Mouse (Mus musculus): ENCODE data around the gene Gm20696.

The Gm20696 gene

DNA sequence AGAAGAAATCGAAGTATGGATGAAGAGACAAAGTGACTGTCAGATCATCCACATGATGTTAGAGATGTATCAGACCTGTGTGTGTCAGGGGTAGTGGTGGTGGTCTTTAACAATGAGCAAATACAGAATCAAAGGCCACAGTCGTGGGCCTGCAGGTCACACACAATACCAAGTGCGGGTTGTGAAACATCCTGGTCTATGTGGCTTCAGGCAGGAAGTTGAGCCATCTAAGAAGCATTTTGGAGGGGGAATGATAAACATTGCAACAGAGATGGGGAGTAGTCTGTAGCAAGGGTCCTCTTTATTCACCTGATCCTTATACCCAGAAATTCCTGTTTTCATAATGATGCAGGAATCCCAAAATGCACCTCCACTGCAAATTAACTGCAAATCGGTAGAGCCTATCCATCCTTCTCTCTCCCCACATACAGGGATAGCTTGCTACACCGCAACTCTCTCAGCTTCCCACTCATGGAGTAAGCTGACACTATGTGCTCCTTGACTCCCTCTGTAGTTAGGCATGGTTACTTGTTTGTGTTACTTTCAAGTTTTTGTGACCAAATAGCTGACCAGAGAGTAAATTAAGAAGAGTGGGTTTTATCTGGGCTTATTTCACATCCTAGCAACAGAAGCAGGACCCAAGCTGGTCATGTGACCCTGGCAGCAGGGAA, 454.8 kb downstream of the Gm20696 start:
- DNase-seq (ENCODE audit: low read depth, low spot score) = no peak

DNA sequence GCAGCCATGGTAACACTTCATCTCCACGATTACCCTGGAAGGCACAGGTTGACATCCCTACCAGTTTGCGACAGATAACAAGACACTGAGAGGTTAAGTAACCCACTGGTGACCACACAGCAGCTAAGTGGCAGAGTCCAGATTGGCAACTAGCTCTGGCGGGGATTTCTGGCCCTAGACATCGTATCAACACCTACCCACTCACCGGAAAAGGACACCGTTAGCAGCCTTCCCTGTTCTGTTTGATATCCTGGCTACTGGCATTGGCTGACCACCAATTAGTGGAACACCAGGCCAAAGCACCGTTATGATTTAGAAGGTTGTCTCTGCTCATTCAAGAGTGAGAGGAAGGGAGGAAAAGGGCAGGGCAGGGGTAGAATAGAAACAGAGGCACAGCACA, 456.4 kb downstream of the Gm20696 start:
- no peak for DNase-seq (ENCODE audit: low read depth, low spot score)

All from retina, postnatal 7 days (tissue).